Mouse (Mus musculus): ENCODE data around the gene Camkv.

Gene Camkv

DNA sequence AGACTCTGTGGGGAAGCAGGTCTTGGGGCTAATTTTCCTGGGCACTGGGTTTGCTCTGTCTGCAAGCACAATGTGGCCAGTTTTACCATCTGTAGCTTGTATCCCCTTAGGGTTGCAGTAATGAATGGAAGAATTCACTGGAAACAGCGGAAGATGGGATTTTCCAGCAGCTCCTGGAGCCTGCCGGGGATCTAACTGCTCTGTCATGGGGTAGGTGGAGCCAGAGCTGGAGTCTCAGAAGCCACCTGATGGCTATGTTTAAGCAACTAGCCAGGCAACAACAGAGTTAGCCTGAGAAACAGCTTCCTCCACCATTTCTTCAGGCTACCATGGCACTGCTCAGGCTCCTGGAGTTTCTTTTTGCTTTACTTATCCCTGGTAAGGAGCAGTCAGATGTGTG, 56.7 kb downstream of the Camkv start, which contains the start of gene Cdhr4:
TSS of gene Cdhr4 (plus strand) at position 301 of the 400 bp plus-strand sequence.
- no peak for DNase-seq (ENCODE audit: low spot score)

DNA sequence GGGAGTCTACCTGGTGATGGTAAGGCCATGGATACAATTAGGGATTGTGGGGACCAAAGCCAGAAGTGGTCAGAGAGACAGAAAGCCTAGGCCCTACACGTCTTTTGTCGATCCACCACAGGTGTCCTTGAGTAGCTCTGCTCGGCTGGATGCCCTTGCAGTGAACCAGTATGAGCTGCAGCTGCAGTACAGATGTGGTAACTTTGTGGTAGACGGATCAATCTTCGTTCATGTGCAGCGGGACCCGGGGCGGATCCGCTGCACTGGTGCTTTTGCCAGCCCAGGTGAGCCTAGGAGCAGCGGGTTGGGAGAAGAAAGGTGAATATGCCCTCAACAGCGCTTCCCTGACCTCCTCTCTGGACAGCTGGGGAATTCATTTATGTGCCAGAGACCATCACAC, 57.5 kb downstream of the Camkv start:
- DNase-seq (ENCODE audit: low spot score): no peak

DNA sequence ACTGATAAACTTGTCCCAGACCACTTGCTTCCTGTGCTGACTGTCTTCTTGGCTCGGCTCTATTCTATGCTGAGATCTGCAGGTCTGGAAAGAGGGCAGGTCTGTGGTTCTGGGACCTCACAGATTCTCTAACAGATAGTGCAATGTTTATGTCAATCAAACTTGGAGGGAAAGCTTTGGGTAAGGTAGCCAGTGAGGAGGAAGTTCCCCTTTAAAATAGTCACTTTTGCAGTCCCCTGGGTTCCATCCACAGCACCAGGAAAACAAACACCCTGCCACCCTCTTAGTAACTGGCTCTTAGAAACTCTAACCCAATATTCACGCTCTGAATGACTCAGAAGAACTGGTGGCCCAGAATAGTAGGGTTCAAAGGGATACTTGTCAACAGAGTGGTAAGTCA, 59.0 kb downstream of the Camkv start:
- DNase-seq (ENCODE audit: low spot score): no peak

DNA sequence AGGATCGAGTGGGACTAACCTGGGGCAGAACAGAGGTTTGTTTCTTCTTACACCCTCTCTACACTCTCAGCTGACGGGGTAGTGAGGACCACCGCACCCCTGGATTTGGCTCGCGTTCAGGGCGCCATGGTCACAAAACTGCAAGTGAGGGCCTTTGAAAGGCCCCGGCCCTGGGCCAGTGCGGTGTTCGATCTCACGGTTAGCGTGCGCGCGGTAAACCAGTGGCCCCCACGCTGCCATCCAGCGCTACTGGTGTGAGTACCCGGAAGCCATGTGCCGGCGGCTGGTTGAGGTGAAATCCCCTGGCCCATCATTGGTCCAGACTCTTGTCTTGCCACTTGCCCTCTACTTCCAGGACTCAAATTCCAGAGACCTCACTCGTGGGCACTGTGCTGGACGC, 60.0 kb downstream of the Camkv start:
- DNase-seq (ENCODE audit: low spot score): no peak

DNA sequence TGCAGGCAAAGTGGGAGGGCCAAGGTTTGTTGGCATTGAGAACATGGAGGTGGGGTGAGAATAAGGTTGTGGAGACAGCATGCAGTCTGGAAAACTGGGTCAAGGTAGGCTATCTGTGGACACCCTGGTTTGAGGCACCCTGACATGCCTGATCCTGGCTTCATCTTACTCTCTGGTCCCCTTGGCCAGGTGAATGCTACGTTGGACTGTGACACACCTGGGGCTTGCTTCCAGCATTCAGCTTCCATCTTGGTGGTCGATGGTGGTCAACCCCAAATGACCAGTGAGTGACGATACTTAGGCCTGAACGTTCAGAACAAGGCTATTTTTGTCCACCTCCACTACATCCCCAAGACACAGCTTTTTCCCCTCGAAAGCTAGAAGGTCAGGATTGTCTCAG, 60.6 kb downstream of the Camkv start, which contains the start of gene Gm20662:
TSS of gene Gm20662 (plus strand) at position 301 of the 400 bp plus-strand sequence.
- DNase-seq (ENCODE audit: low spot score): no peak

Measured in lung, postnatal 25 days (tissue).